Mouse (Mus musculus) thymus, postnatal 0 days (tissue): ENCODE results near the gene Elovl7. TPM values are rescaled to one million over a fixed set of nuclear protein-coding genes. Genes with fewer than 3 reads are reported as not detected.

Experiments
- DNase-seq: peaks from one replicate; pipeline ENCODE4 v3.0.0-alpha.2; 2015; ENCODE audit warnings: low spot score
- polyA plus RNA-seq: library from polyadenylated mRNA; unstranded; fragments of >200 nt; fragmentation: Nextera tagmentation; extraction: Ambion mirVana; gene quantifications from 2 replicates; pipeline ENCODE4 v1.2.1, GENCODE M21; 2015

Elovl7 gene
- polyA plus RNA-seq, 1 experiment from 2014 or later, result 1.5 TPM

GRCm38 (mm10) chr13:108241715-108242114 lies 27.5 kb downstream of the Elovl7 start:
- DNase-seq, result no peak

- DNase-seq, result no peak
These were observed 31.0 kb downstream of the Elovl7 start for GRCm38 (mm10) chr13:108245086-108245697.

GRCm38 (mm10) chr13:108251106-108251505 lies 36.9 kb downstream of the Elovl7 start:
- DNase-seq, result no peak

- no peak for DNase-seq
These were observed 39.8 kb downstream of the Elovl7 start for GRCm38 (mm10) chr13:108253977-108254376.

- DNase-seq, result no peak
These were observed 48.8 kb downstream of the Elovl7 start for GRCm38 (mm10) chr13:108263042-108263441.

- no peak for DNase-seq
These were observed 51.2 kb downstream of the Elovl7 start for GRCm38 (mm10) chr13:108265394-108265793.

- no peak for DNase-seq
These were observed 53.8 kb downstream of the Elovl7 start for GRCm38 (mm10) chr13:108267841-108268634.

- no peak for DNase-seq
These were observed 57.4 kb downstream of the Elovl7 start for GRCm38 (mm10) chr13:108271458-108272148.

- DNase-seq, result no peak
These were observed 58.1 kb downstream of the Elovl7 start for GRCm38 (mm10) chr13:108272332-108272731.

GRCm38 (mm10) chr13:108273034-108273433 lies 58.8 kb downstream of the Elovl7 start:
- DNase-seq, result no peak

GRCm38 (mm10) chr13:108273456-108273855 lies 59.3 kb downstream of the Elovl7 start:
- DNase-seq, result no peak

- DNase-seq, result no peak
These were observed 62.4 kb downstream of the Elovl7 start for GRCm38 (mm10) chr13:108276561-108276960.

GRCm38 (mm10) chr13:108277320-108277719 lies 63.1 kb downstream of the Elovl7 start:
- no peak for DNase-seq

GRCm38 (mm10) chr13:108278592-108278991 lies 64.4 kb downstream of the Elovl7 start:
- no peak for DNase-seq

- no peak for DNase-seq
These were observed 70.1 kb downstream of the Elovl7 start for GRCm38 (mm10) chr13:108284312-108284711.

- DNase-seq, result no peak
These were observed 73.7 kb downstream of the Elovl7 start for GRCm38 (mm10) chr13:108287953-108288352.

GRCm38 (mm10) chr13:108289436-108289835 lies 75.2 kb downstream of the Elovl7 start:
- no peak for DNase-seq

- DNase-seq, result no peak
These were observed 76.1 kb downstream of the Elovl7 start for GRCm38 (mm10) chr13:108290314-108290713.

GRCm38 (mm10) chr13:108297350-108298093 lies 83.3 kb downstream of the Elovl7 start:
- peak; percentile 77 for DNase-seq

- DNase-seq, result no peak
These were observed 84.0 kb downstream of the Elovl7 start for GRCm38 (mm10) chr13:108298241-108298640.

GRCm38 (mm10) chr13:108300346-108300950 lies 86.2 kb downstream of the Elovl7 start:
- no peak for DNase-seq
